Mouse (Mus musculus): ENCODE data around the gene Cdk6. TPM values are rescaled to one million over a fixed set of nuclear protein-coding genes. Genes with fewer than 3 reads are reported as not detected.
A peak's percentile ranks its signal among the peaks of the same experiment; 100 is the strongest.

The Cdk6 gene
- total and polyA plus RNA-seq, 2 experiments from 2014 or later, result 9.4 to 19.8 TPM

GRCm38 (mm10) chr5:3381795-3382194 is 40.5 kb downstream of the Cdk6 start:
- no peak overlapping the region for H3K9ac ChIP-seq
- ATAC-seq (no peak), DNase-seq (no peak)
- H3K36me3 ChIP-seq (ENCODE audit: insufficient read depth), result no peaks in the 10 kb centered on the region
- no peaks in the 10 kb centered on the region for H3K9me3 ChIP-seq (ENCODE audit: low read length)
- H3K4me1 ChIP-seq (ENCODE audit: insufficient read depth), result no peaks in the 10 kb centered on the region
- 79% methylated on average over 8 of the region's 8 CpGs for WGBS
- H3K4me2 ChIP-seq (ENCODE audit: low read depth), result no peak overlapping the region
- no peaks in the 10 kb centered on the region for H3K27me3 ChIP-seq (ENCODE audit: insufficient read depth, low read length)
- no peak for TF ChIP-seq CTCF (IDR thresholded peaks at IDR 0.05; ENCODE audit: low read depth)
- no peak overlapping the region for H3K4me3 ChIP-seq (ENCODE audit: low read depth, low read length)
- no peak overlapping the region for H3K27ac ChIP-seq (ENCODE audit: low read depth, low read length)

GRCm38 (mm10) chr5:3382343-3383040 is 41.2 kb downstream of the Cdk6 start:
- Histone ChIP-seq H3K9ac (no peak overlapping the region), H3K27me3 (ENCODE audit: insufficient read depth, low read length) (no peaks in the 10 kb centered on the region), H3K4me2 (ENCODE audit: low read depth) (no peak overlapping the region), H3K9me3 (ENCODE audit: low read length) (no peaks in the 10 kb centered on the region), H3K27ac (ENCODE audit: low read depth, low read length) (no peak overlapping the region; the same call in 1 of the 2 replicates), H3K4me3 (ENCODE audit: low read depth, low read length) (no peak overlapping the region), H3K36me3 (ENCODE audit: insufficient read depth) (no peaks in the 10 kb centered on the region), H3K4me1 (ENCODE audit: insufficient read depth) (no peaks in the 10 kb centered on the region)
- ATAC-seq (no peak), DNase-seq (no peak)
- WGBS, result 76% methylated on average over 13 of the region's 13 CpGs
- TF ChIP-seq CTCF (IDR thresholded peaks at IDR 0.05; ENCODE audit: low read depth), result no peak

GRCm38 (mm10) chr5:3383547-3383946 is 42.3 kb downstream of the Cdk6 start:
- no peaks in the 10 kb centered on the region for H3K27me3 ChIP-seq (ENCODE audit: insufficient read depth, low read length)
- H3K36me3 ChIP-seq (ENCODE audit: insufficient read depth), result no peaks in the 10 kb centered on the region
- 60% methylated on average over 3 of the region's 3 CpGs for WGBS
- no peaks in the 10 kb centered on the region for H3K9me3 ChIP-seq (ENCODE audit: low read length)
- H3K4me2 ChIP-seq (ENCODE audit: low read depth), result no peak overlapping the region
- no peak for TF ChIP-seq CTCF (IDR thresholded peaks at IDR 0.05; ENCODE audit: low read depth)
- H3K27ac ChIP-seq (ENCODE audit: low read depth, low read length), result no peak overlapping the region
- no peaks in the 10 kb centered on the region for H3K4me1 ChIP-seq (ENCODE audit: insufficient read depth)
- H3K4me3 ChIP-seq (ENCODE audit: low read depth, low read length), result no peak overlapping the region
- H3K9ac ChIP-seq, result no peak overlapping the region
- no peak for DNase-seq
- ATAC-seq, result no peak

- DNase-seq, result no peak
- Histone ChIP-seq H3K9ac (no peak overlapping the region), H3K4me2 (ENCODE audit: low read depth) (no peak overlapping the region), H3K36me3 (ENCODE audit: insufficient read depth) (no peaks in the 10 kb centered on the region), H3K27ac (ENCODE audit: low read depth, low read length) (no peak overlapping the region), H3K9me3 (ENCODE audit: low read length) (no peaks in the 10 kb centered on the region), H3K4me1 (ENCODE audit: insufficient read depth) (no peaks in the 10 kb centered on the region), H3K4me3 (ENCODE audit: low read depth, low read length) (no peak overlapping the region), H3K27me3 (ENCODE audit: insufficient read depth, low read length) (no peaks in the 10 kb centered on the region)
- no peak for TF ChIP-seq CTCF (IDR thresholded peaks at IDR 0.05; ENCODE audit: low read depth)
- 35% methylated on average over 1 of the region's 1 CpGs for WGBS
- peak; percentile 34; the same call in 1 of the 2 replicates for ATAC-seq
Observed at GRCm38 (mm10) chr5:3385078-3385477, 43.8 kb downstream of the Cdk6 start.

GRCm38 (mm10) chr5:3386021-3386730 is 44.9 kb downstream of the Cdk6 start:
- H3K36me3 ChIP-seq (ENCODE audit: insufficient read depth), result no peaks in the 10 kb centered on the region
- H3K4me1 ChIP-seq (ENCODE audit: insufficient read depth), result no peaks in the 10 kb centered on the region
- H3K9me3 ChIP-seq (ENCODE audit: low read length), result no peaks in the 10 kb centered on the region
- H3K9ac ChIP-seq, result no peak overlapping the region
- ATAC-seq, result no peak
- no peak overlapping the region for H3K4me2 ChIP-seq (ENCODE audit: low read depth)
- DNase-seq, result no peak
- H3K27me3 ChIP-seq (ENCODE audit: insufficient read depth, low read length), result no peaks in the 10 kb centered on the region
- TF ChIP-seq CTCF (IDR thresholded peaks at IDR 0.05; ENCODE audit: low read depth), result no peak
- no peak overlapping the region for H3K27ac ChIP-seq (ENCODE audit: low read depth, low read length)
- 76% methylated on average over 7 of the region's 7 CpGs for WGBS
- no peak overlapping the region for H3K4me3 ChIP-seq (ENCODE audit: low read depth, low read length)

GRCm38 (mm10) chr5:3386731-3387087 is 45.4 kb downstream of the Cdk6 start:
- WGBS, result 10% methylated on average over 4 of the region's 4 CpGs
- Histone ChIP-seq H3K9ac (no peak overlapping the region), H3K36me3 (ENCODE audit: insufficient read depth) (no peaks in the 10 kb centered on the region), H3K4me2 (ENCODE audit: low read depth) (no peak overlapping the region), H3K4me1 (ENCODE audit: insufficient read depth) (no peaks in the 10 kb centered on the region), H3K4me3 (ENCODE audit: low read depth, low read length) (no peak overlapping the region), H3K27ac (ENCODE audit: low read depth, low read length) (no peak overlapping the region), H3K27me3 (ENCODE audit: insufficient read depth, low read length) (no peaks in the 10 kb centered on the region), H3K9me3 (ENCODE audit: low read length) (no peaks in the 10 kb centered on the region)
- TF ChIP-seq CTCF (IDR thresholded peaks at IDR 0.05; ENCODE audit: low read depth), result no peak
- DNase-seq (no peak), ATAC-seq (no peak)

GRCm38 (mm10) chr5:3387138-3387537 is 45.9 kb downstream of the Cdk6 start:
- no peak overlapping the region for H3K27ac ChIP-seq (ENCODE audit: low read depth, low read length)
- no peaks in the 10 kb centered on the region for H3K4me1 ChIP-seq (ENCODE audit: insufficient read depth)
- WGBS, result 43% methylated on average over 5 of the region's 5 CpGs
- H3K27me3 ChIP-seq (ENCODE audit: insufficient read depth, low read length), result no peaks in the 10 kb centered on the region
- H3K9me3 ChIP-seq (ENCODE audit: low read length), result no peaks in the 10 kb centered on the region
- H3K36me3 ChIP-seq (ENCODE audit: insufficient read depth), result no peaks in the 10 kb centered on the region
- peak; percentile 37 for DNase-seq
- peak; percentile 88 for ATAC-seq
- no peak overlapping the region for H3K9ac ChIP-seq
- H3K4me2 ChIP-seq (ENCODE audit: low read depth), result no peak overlapping the region
- no peak for TF ChIP-seq CTCF (IDR thresholded peaks at IDR 0.05; ENCODE audit: low read depth)
- no peak overlapping the region for H3K4me3 ChIP-seq (ENCODE audit: low read depth, low read length)

Measured in forebrain, postnatal 0 days (tissue).